Mouse (Mus musculus): ENCODE data around the gene Il6. TPM values are rescaled to one million over a fixed set of nuclear protein-coding genes. Genes with fewer than 3 reads are reported as not detected.

Il6 gene
- not detected in 2 replicates for polyA plus RNA-seq (2014; fragmentation: Nextera tagmentation; extraction: Ambion mirVana)

DNA sequence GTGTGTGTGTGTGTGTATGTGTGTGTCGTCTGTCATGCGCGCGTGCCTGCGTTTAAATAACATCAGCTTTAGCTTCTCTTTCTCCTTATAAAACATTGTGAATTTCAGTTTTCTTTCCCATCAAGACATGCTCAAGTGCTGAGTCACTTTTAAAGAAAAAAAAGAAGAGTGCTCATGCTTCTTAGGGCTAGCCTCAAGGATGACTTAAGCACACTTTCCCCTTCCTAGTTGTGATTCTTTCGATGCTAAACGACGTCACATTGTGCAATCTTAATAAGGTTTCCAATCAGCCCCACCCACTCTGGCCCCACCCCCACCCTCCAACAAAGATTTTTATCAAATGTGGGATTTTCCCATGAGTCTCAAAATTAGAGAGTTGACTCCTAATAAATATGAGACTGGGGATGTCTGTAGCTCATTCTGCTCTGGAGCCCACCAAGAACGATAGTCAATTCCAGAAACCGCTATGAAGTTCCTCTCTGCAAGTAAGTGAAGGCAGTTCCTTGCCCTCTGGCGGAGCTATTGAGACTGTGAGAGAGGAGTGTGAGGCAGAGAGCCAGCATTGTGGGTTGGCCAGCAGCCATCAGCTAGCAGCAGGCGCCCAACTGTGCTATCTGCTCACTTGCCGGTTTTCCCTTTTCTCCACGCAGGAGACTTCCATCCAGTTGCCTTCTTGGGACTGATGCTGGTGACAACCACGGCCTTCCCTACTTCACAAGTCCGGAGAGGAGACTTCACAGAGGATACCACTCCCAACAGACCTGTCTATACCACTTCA is at the start of gene Il6:
TSS of gene Il6 (plus strand) at position 389 of the 778 bp plus-strand sequence.
- H3K4me1 ChIP-seq (replicated peaks; ENCODE audit: control insufficient read depth, insufficient read depth, low read length) = no peaks in the 10 kb centered on the region
- no peak for ATAC-seq (ENCODE audit: low FRiP score)
- WGBS = 75% methylated on average over 16 of the region's 16 CpGs
- H3K27me3 ChIP-seq (ENCODE audit: control insufficient read depth, insufficient read depth, low read length) = no peaks in the 10 kb centered on the region
- no peak within 1 kb of the TSS for H3K4me3 ChIP-seq (ENCODE audit: low read depth, low read length)
- H3K4me2 ChIP-seq (replicated peaks; ENCODE audit: low read depth, low read length) = no peak within 1 kb of the TSS
- no peaks in the 10 kb centered on the region for H3K9me3 ChIP-seq (ENCODE audit: control insufficient read depth, low read length)
- no peak within 1 kb of the TSS for H3K9ac ChIP-seq (ENCODE audit: low read depth, low read length)
- H3K27ac ChIP-seq (ENCODE audit: low read depth, low read length) = no peak within 1 kb of the TSS
- no peak for DNase-seq (ENCODE audit: low spot score)
- H3K36me3 ChIP-seq (ENCODE audit: control insufficient read depth, insufficient read depth, low read length) = no peaks in the 10 kb centered on the region

DNA sequence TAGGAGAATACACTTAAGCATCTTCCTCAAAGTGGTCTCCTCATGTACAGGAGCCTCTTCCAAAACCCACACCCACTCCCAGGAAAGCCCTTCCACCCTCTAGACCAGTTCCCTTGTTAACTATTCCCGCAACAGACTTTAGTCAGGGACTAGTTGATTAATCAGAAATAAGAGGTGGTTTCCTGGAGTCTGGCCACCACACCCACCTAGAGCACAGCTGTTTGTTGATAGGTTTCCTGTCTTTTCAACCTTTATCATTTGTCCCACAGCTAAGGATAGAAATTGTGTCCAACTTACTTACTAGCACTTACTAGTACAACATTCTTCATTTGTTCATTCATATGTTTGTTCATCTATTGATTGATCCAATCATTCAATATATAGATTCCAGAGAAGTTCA is 49.4 kb upstream of the Il6 start:
- Histone ChIP-seq H3K4me3 (ENCODE audit: low read depth, low read length) (no peak overlapping the region), H3K9me3 (ENCODE audit: control insufficient read depth, low read length) (no peaks in the 10 kb centered on the region), H3K9ac (ENCODE audit: low read depth, low read length) (no peak overlapping the region), H3K4me1 (replicated peaks; ENCODE audit: control insufficient read depth, insufficient read depth, low read length) (no peaks in the 10 kb centered on the region), H3K36me3 (ENCODE audit: control insufficient read depth, insufficient read depth, low read length) (no peaks in the 10 kb centered on the region), H3K27ac (ENCODE audit: low read depth, low read length) (no peak overlapping the region), H3K27me3 (ENCODE audit: control insufficient read depth, insufficient read depth, low read length) (no peaks in the 10 kb centered on the region), H3K4me2 (replicated peaks; ENCODE audit: low read depth, low read length) (no peak overlapping the region)
- DNase-seq (ENCODE audit: low spot score) = no peak
- ATAC-seq (ENCODE audit: low FRiP score) = no peak
- WGBS = 88% methylated on average over 1 of the region's 1 CpGs

DNA sequence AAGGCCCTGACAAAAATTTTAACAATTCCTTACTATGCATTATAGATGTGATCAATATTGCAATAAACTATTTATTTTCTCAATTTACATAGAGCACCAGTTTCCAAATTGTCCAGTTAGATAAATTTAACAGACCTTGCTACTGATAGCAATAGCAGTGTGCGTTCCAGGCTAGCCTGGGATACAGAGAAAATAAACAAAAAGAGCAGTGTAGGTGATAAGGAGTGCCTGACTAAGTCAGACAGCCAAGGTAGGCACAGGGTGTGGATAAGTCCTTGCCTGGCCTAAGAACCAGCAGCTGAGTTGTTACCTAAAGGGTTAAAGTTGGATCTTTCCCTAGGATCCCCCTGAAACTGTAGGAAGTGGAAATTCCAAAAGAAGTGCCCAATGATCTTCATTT is 42.7 kb upstream of the Il6 start:
- DNase-seq (ENCODE audit: low spot score) (no peak), ATAC-seq (ENCODE audit: low FRiP score) (no peak)
- Histone ChIP-seq H3K4me2 (replicated peaks; ENCODE audit: low read depth, low read length) (no peak overlapping the region), H3K4me3 (ENCODE audit: low read depth, low read length) (no peak overlapping the region), H3K27me3 (ENCODE audit: control insufficient read depth, insufficient read depth, low read length) (no peaks in the 10 kb centered on the region), H3K4me1 (replicated peaks; ENCODE audit: control insufficient read depth, insufficient read depth, low read length) (no peaks in the 10 kb centered on the region), H3K36me3 (ENCODE audit: control insufficient read depth, insufficient read depth, low read length) (no peaks in the 10 kb centered on the region), H3K27ac (ENCODE audit: low read depth, low read length) (no peak overlapping the region), H3K9me3 (ENCODE audit: control insufficient read depth, low read length) (no peaks in the 10 kb centered on the region), H3K9ac (ENCODE audit: low read depth, low read length) (no peak overlapping the region)
- 86% methylated on average over 1 of the region's 1 CpGs for WGBS

DNA sequence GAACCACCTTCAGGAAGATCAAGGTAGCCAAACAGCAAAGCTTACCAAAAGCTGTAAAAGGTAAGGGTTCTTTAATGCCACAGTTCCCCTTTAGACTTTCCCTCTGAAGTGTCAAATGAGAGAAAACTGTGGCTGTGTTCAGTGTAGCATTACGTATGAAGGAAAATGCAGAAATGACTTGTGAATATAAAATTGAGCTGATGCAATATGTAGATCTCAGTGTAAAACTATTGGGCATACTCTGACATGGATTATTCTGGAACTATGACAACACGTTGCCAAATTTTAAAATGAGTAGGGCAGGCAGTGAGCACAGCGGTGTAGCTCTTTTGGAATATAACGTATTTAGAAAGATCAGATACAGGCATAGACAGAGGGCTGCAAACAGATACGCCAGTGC is 40.1 kb upstream of the Il6 start:
- no peak overlapping the region for H3K4me2 ChIP-seq (replicated peaks; ENCODE audit: low read depth, low read length)
- ATAC-seq (ENCODE audit: low FRiP score) (no peak), DNase-seq (ENCODE audit: low spot score) (no peak)
- H3K36me3 ChIP-seq (ENCODE audit: control insufficient read depth, insufficient read depth, low read length) = no peaks in the 10 kb centered on the region
- no peak overlapping the region for H3K9ac ChIP-seq (ENCODE audit: low read depth, low read length)
- no peaks in the 10 kb centered on the region for H3K4me1 ChIP-seq (replicated peaks; ENCODE audit: control insufficient read depth, insufficient read depth, low read length)
- no peak overlapping the region for H3K4me3 ChIP-seq (ENCODE audit: low read depth, low read length)
- WGBS = 89% methylated on average over 5 of the region's 5 CpGs
- no peaks in the 10 kb centered on the region for H3K9me3 ChIP-seq (ENCODE audit: control insufficient read depth, low read length)
- H3K27me3 ChIP-seq (ENCODE audit: control insufficient read depth, insufficient read depth, low read length) = no peaks in the 10 kb centered on the region
- H3K27ac ChIP-seq (ENCODE audit: low read depth, low read length) = no peak overlapping the region

DNA sequence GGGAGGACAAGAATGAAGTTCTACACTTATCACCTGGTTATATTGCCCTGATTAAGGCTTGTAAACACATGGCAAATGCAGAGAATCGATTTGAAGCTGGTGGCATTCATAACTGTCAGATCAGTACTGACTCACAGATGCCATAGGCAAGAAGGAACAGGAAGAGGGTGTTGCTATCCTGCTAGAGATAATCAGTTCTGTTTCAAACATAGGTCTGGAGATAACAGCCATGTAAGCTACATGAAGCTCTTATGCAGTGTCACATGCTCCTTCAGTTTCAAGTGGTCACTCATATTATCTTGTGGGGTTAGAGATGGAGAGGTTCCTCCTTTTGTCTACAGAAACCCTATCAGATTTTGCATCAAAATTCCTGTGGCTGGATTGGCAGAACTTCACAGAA is 39.4 kb upstream of the Il6 start:
- Histone ChIP-seq H3K4me3 (ENCODE audit: low read depth, low read length) (no peak overlapping the region), H3K27me3 (ENCODE audit: control insufficient read depth, insufficient read depth, low read length) (no peaks in the 10 kb centered on the region), H3K27ac (ENCODE audit: low read depth, low read length) (no peak overlapping the region), H3K9ac (ENCODE audit: low read depth, low read length) (no peak overlapping the region), H3K4me1 (replicated peaks; ENCODE audit: control insufficient read depth, insufficient read depth, low read length) (no peaks in the 10 kb centered on the region), H3K4me2 (replicated peaks; ENCODE audit: low read depth, low read length) (no peak overlapping the region), H3K36me3 (ENCODE audit: control insufficient read depth, insufficient read depth, low read length) (no peaks in the 10 kb centered on the region), H3K9me3 (ENCODE audit: control insufficient read depth, low read length) (no peaks in the 10 kb centered on the region)
- ATAC-seq (ENCODE audit: low FRiP score) = no peak
- WGBS = 81% methylated on average over 1 of the region's 1 CpGs
- no peak for DNase-seq (ENCODE audit: low spot score)

DNA sequence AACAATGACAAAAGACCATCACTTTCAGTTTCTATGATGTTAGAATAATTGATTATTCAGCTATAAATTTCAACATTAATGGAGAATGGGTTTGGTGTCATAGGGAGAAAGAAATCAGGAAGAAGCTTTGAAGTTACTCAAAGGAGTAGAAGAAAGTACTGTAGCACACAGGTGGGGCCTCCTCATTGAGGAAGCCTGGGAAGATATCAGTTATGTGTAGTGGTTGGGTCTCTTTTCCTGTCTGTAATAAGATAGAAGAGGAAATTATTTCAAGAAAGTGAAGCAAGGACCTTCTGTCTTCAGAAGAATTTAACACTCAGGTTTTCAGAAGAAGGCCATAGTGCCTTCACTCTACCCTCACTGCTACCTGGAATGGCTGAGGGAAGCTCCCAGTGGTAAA is 38.8 kb upstream of the Il6 start:
- Histone ChIP-seq H3K9me3 (ENCODE audit: control insufficient read depth, low read length) (no peaks in the 10 kb centered on the region), H3K4me3 (ENCODE audit: low read depth, low read length) (no peak overlapping the region), H3K4me2 (replicated peaks; ENCODE audit: low read depth, low read length) (no peak overlapping the region), H3K36me3 (ENCODE audit: control insufficient read depth, insufficient read depth, low read length) (no peaks in the 10 kb centered on the region), H3K27ac (ENCODE audit: low read depth, low read length) (no peak overlapping the region), H3K9ac (ENCODE audit: low read depth, low read length) (no peak overlapping the region), H3K4me1 (replicated peaks; ENCODE audit: control insufficient read depth, insufficient read depth, low read length) (no peaks in the 10 kb centered on the region), H3K27me3 (ENCODE audit: control insufficient read depth, insufficient read depth, low read length) (no peaks in the 10 kb centered on the region)
- ATAC-seq (ENCODE audit: low FRiP score) = no peak
- DNase-seq (ENCODE audit: low spot score) = no peak

DNA sequence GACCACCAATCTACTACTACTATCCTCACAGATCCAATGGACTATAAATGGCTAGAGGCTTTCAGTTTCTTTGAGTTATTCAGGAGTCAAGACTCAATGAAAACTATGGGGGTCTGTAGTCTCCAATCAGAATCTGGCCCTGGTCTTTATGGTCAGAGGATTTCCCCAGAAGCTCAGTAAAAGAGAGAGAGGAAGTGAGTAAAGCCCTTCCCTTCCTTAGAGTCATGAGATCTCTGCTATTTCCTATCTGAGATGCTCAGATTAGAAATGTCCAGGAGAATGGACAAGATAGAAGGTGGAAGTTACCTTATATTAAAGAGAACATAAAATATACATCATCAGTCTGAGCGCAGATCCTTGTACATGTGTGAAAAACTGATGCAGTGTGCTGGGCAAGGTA is 19.3 kb upstream of the Il6 start:
- 100% methylated on average over 1 of the region's 1 CpGs for WGBS
- Histone ChIP-seq H3K4me2 (replicated peaks; ENCODE audit: low read depth, low read length) (no peak overlapping the region), H3K4me3 (ENCODE audit: low read depth, low read length) (no peak overlapping the region), H3K4me1 (replicated peaks; ENCODE audit: control insufficient read depth, insufficient read depth, low read length) (no peaks in the 10 kb centered on the region), H3K27me3 (ENCODE audit: control insufficient read depth, insufficient read depth, low read length) (no peaks in the 10 kb centered on the region), H3K9ac (ENCODE audit: low read depth, low read length) (no peak overlapping the region), H3K27ac (ENCODE audit: low read depth, low read length) (no peak overlapping the region), H3K9me3 (ENCODE audit: control insufficient read depth, low read length) (no peaks in the 10 kb centered on the region), H3K36me3 (ENCODE audit: control insufficient read depth, insufficient read depth, low read length) (no peaks in the 10 kb centered on the region)
- DNase-seq (ENCODE audit: low spot score) (no peak), ATAC-seq (ENCODE audit: low FRiP score) (no peak)

DNA sequence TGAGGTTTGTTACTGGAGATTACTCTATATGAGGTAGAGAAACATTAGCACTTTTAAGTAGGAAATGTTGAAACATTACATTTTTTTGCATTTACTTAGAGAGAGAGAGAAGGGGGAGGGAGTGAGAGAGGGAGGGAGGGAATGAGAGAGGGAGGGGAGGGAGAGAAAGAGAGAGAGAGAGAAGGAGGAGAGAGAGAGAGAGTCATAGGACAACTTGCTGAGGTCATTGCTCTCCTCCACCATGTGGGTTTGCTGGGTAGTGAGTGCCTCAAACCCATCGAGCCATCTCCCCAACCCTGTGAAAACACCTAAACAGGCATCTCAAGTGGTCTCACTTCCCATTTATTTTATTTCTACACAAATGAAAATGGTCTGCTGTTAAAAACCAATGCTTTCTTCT is 18.6 kb upstream of the Il6 start:
- Histone ChIP-seq H3K4me2 (replicated peaks; ENCODE audit: low read depth, low read length) (no peak overlapping the region), H3K4me3 (ENCODE audit: low read depth, low read length) (no peak overlapping the region), H3K4me1 (replicated peaks; ENCODE audit: control insufficient read depth, insufficient read depth, low read length) (no peaks in the 10 kb centered on the region), H3K27ac (ENCODE audit: low read depth, low read length) (no peak overlapping the region), H3K9me3 (ENCODE audit: control insufficient read depth, low read length) (no peaks in the 10 kb centered on the region), H3K9ac (ENCODE audit: low read depth, low read length) (no peak overlapping the region), H3K36me3 (ENCODE audit: control insufficient read depth, insufficient read depth, low read length) (no peaks in the 10 kb centered on the region), H3K27me3 (ENCODE audit: control insufficient read depth, insufficient read depth, low read length) (no peaks in the 10 kb centered on the region)
- WGBS = 70% methylated on average over 1 of the region's 1 CpGs
- DNase-seq (ENCODE audit: low spot score) (no peak), ATAC-seq (ENCODE audit: low FRiP score) (no peak)

DNA sequence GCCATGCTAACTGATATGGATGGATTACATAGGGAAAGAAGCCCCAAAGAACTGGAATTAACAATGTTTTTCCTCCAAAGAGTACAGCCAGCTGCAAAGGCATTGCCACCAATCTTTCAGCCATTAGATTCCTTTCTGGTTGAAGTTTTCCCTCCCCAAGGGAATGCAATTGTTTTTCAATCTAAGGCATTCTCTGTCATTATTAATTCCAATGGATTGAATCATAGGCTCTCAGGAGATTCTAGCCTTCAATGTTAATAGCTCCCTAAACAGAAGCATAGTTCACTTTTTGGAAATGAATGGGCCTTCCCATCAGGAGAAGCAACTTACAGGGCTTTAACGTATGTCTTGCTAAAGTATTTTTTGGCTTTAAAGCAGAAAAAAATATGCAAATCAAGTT is 15.6 kb upstream of the Il6 start:
- H3K4me2 ChIP-seq (replicated peaks; ENCODE audit: low read depth, low read length) = no peak overlapping the region
- no peaks in the 10 kb centered on the region for H3K27me3 ChIP-seq (ENCODE audit: control insufficient read depth, insufficient read depth, low read length)
- DNase-seq (ENCODE audit: low spot score) (no peak), ATAC-seq (ENCODE audit: low FRiP score) (no peak)
- no peaks in the 10 kb centered on the region for H3K9me3 ChIP-seq (ENCODE audit: control insufficient read depth, low read length)
- WGBS = 76% methylated on average over 1 of the region's 1 CpGs
- no peaks in the 10 kb centered on the region for H3K36me3 ChIP-seq (ENCODE audit: control insufficient read depth, insufficient read depth, low read length)
- H3K27ac ChIP-seq (ENCODE audit: low read depth, low read length) = no peak overlapping the region
- no peak overlapping the region for H3K9ac ChIP-seq (ENCODE audit: low read depth, low read length)
- H3K4me1 ChIP-seq (replicated peaks; ENCODE audit: control insufficient read depth, insufficient read depth, low read length) = no peaks in the 10 kb centered on the region
- H3K4me3 ChIP-seq (ENCODE audit: low read depth, low read length) = no peak overlapping the region
